Mouse (Mus musculus): ENCODE measurements at regions not wholly inside any gene's neighbourhood (a gene's known extent, or its start where the extent isn't known, plus 50 kb on each side); places are given as distances from the start of the nearest gene placed in this dataset.
A peak's percentile ranks its signal among the peaks of the same experiment; 100 is the strongest.

- intact Hi-C loops (cut with DNase I): loop anchor here (10.0 kb wide), 1 partner anchor 258 kb away; no protein-coding TSS in a partner anchor
- DNase-seq (ENCODE audit: low spot score in 2 of 2): peak; percentile 17 to 39
Observed at GRCm38 (mm10) chr15:61772996-61773395, 850.2 kb upstream of the A1bg start.

- peak; percentile 41 to 47 for DNase-seq (ENCODE audit: low spot score in 2 of 2)
- intact Hi-C loops (cut with DNase I): loop anchor here (10.0 kb wide), 1 partner anchor 256 kb away; no protein-coding TSS in a partner anchor
Observed at GRCm38 (mm10) chr15:61770721-61771542, 848.1 kb upstream of the A1bg start.

- intact Hi-C loops (cut with DNase I): no loop called here
- DNase-seq (ENCODE audit: low spot score in 2 of 2): no peak
Observed at GRCm38 (mm10) chr15:61766544-61767094, 843.8 kb upstream of the A1bg start.

- intact Hi-C loops (cut with DNase I): no loop called here
- no peak for DNase-seq (ENCODE audit: low spot score in 2 of 2)
Observed at GRCm38 (mm10) chr15:61753802-61754201, 831.0 kb upstream of the A1bg start.

- intact Hi-C loops (cut with DNase I): no loop called here
- DNase-seq (ENCODE audit: low spot score in 2 of 2): no peak
Observed at GRCm38 (mm10) chr15:61723696-61724095, 800.9 kb upstream of the A1bg start.

GRCm38 (mm10) chr15:61718486-61718885 is 795.7 kb upstream of the A1bg start:
- DNase-seq (ENCODE audit: low spot score in 2 of 2): no peak
- intact Hi-C loops (cut with DNase I): no loop called here

- intact Hi-C loops (cut with DNase I): no loop called here
- no peak for DNase-seq (ENCODE audit: low spot score in 2 of 2)
Observed at GRCm38 (mm10) chr15:61717216-61717615, 794.4 kb upstream of the A1bg start.

GRCm38 (mm10) chr15:61713953-61714352 is 791.1 kb upstream of the A1bg start:
- DNase-seq (ENCODE audit: low spot score in 2 of 2): no peak
- intact Hi-C loops (cut with DNase I): no loop called here

GRCm38 (mm10) chr15:61708928-61709327 is 786.1 kb upstream of the A1bg start:
- DNase-seq (ENCODE audit: low spot score in 2 of 2): no peak
- intact Hi-C loops (cut with DNase I): no loop called here

GRCm38 (mm10) chr15:61707952-61708351 is 785.1 kb upstream of the A1bg start:
- DNase-seq (ENCODE audit: low spot score in 2 of 2): peak; percentile 6 to 16
- intact Hi-C loops (cut with DNase I): no loop called here

- DNase-seq (ENCODE audit: low spot score in 2 of 2): no peak
- intact Hi-C loops (cut with DNase I): loop anchor here (10.0 kb wide), 1 partner anchor 538 kb away; no protein-coding TSS in a partner anchor
Observed at GRCm38 (mm10) chr15:61692679-61693078, 769.9 kb upstream of the A1bg start.

GRCm38 (mm10) chr15:61690425-61690824 is 767.6 kb upstream of the A1bg start:
- intact Hi-C loops (cut with DNase I): loop anchor here (10.0 kb wide), 1 partner anchor 536 kb away; no protein-coding TSS in a partner anchor
- DNase-seq (ENCODE audit: low spot score in 2 of 2): peak in 1 of 2 experiments; percentile 5

- DNase-seq (ENCODE audit: low spot score in 2 of 2): no peak
- intact Hi-C loops (cut with DNase I): loop anchor here (10.0 kb wide), 1 partner anchor 535 kb away; no protein-coding TSS in a partner anchor
Observed at GRCm38 (mm10) chr15:61689776-61690397, 767.1 kb upstream of the A1bg start.

GRCm38 (mm10) chr15:61682968-61683367 is 760.2 kb upstream of the A1bg start:
- intact Hi-C loops (cut with DNase I): no loop called here
- DNase-seq (ENCODE audit: low spot score in 2 of 2): no peak

- intact Hi-C loops (cut with DNase I): no loop called here
- DNase-seq (ENCODE audit: low spot score in 2 of 2): no peak
Observed at GRCm38 (mm10) chr15:61670556-61670955, 747.7 kb upstream of the A1bg start.

GRCm38 (mm10) chr15:61660581-61660980 is 737.8 kb upstream of the A1bg start:
- no peak for DNase-seq (ENCODE audit: low spot score in 2 of 2)

GRCm38 (mm10) chr15:61656951-61657350 is 734.1 kb upstream of the A1bg start:
- intact Hi-C loops (cut with DNase I): no loop called here
- DNase-seq (ENCODE audit: low spot score in 2 of 2): no peak

More at GRCm38 (mm10) chr15:61660581-61660980, 737.8 kb upstream of the A1bg start:
- intact Hi-C loops (cut with DNase I): no loop called here

GRCm38 (mm10) chr15:61654846-61655245 is 732.0 kb upstream of the A1bg start:
- intact Hi-C loops (cut with DNase I): no loop called here
- no peak for DNase-seq (ENCODE audit: low spot score in 2 of 2)

GRCm38 (mm10) chr15:61653853-61654252 is 731.0 kb upstream of the A1bg start:
- DNase-seq (ENCODE audit: low spot score in 2 of 2): no peak
- intact Hi-C loops (cut with DNase I): no loop called here

Data from left cerebral cortex, postnatal 36 days (tissue).